Mouse (Mus musculus) midbrain, embryonic 14.5 days (tissue): Measurements from ENCODE around the gene Pak6. TPM values are rescaled to one million over a fixed set of nuclear protein-coding genes. Genes with fewer than 3 reads are reported as not detected.

Experiments used
- ATAC-seq: fragments of 200-750 bp; cut with Nextera tagmentation; 2 replicates; pipeline ENCODE4 v1.8.0; 2017; ENCODE audit warnings: moderate number of reproducible peaks, moderate library complexity; ENCODE audit not compliant: low FRiP score, low TSS enrichment
- DNase-seq: peaks from one replicate; pipeline ENCODE4 v3.0.0-alpha.2; 2015
- H3K27ac ChIP-seq: fragments of 300-500 bp; sonication (generic); replicated peaks from 2 replicates; pipeline ENCODE4 v1.5.1; 2014; ENCODE audit warnings: mild to moderate bottlenecking, low read depth, low read length, moderate library complexity
- H3K27me3 ChIP-seq: fragments of 300-500 bp; sonication (generic); 2 replicates; pipeline ENCODE4 v1.6.1; 2014; ENCODE audit warnings: low read length, control low read depth, mixed read lengths; ENCODE audit not compliant: control insufficient read depth, insufficient read depth
- H3K36me3 ChIP-seq: fragments of 300-500 bp; sonication (generic); 2 replicates; pipeline ENCODE4 v1.6.1; 2014; ENCODE audit warnings: low read length, control low read depth; ENCODE audit not compliant: control insufficient read depth, insufficient read depth
- H3K4me1 ChIP-seq: fragments of 300-500 bp; sonication (generic); 2 replicates; pipeline ENCODE4 v1.6.1; 2014; ENCODE audit warnings: mild to moderate bottlenecking, antibody characterized with exemption, low read length, control low read depth; ENCODE audit not compliant: control insufficient read depth, insufficient read depth
- H3K4me2 ChIP-seq: fragments of 300-500 bp; sonication (generic); 2 replicates; pipeline ENCODE4 v1.6.1; 2014; ENCODE audit warnings: mild to moderate bottlenecking, low read length, moderate library complexity
- H3K4me3 ChIP-seq: fragments of 300-500 bp; sonication (generic); replicated peaks from 2 replicates; pipeline ENCODE4 v1.5.1; 2014; ENCODE audit warnings: low read depth, low read length
- H3K9ac ChIP-seq: fragments of 300-500 bp; sonication (generic); replicated peaks from 2 replicates; pipeline ENCODE4 v1.6.1; 2014; ENCODE audit warnings: mild to moderate bottlenecking, low read length, moderate library complexity
- H3K9me3 ChIP-seq: fragments of 300-500 bp; sonication (generic); 2 replicates; pipeline ENCODE4 v1.6.1; 2016; ENCODE audit warnings: low read length, control low read depth, mixed read lengths; ENCODE audit not compliant: control insufficient read depth
- WGBS: fragments of 180-500 bp; shearing (Covaris S2); extraction: QIAGEN DNeasy Blood & Tissue Kit; methylation state at CpG from one replicate; pipeline ENCODE4 v1.1.7; 2014; 5-methylcytosine and 5-hydroxymethylcytosine counted together
- polyA plus RNA-seq: library from polyadenylated mRNA; unstranded; fragments of >200 nt; fragmentation: Nextera tagmentation; extraction: Ambion mirVana; gene quantifications from 2 replicates; pipeline ENCODE4 v1.2.1, GENCODE M21; 2014

Pak6 gene
- polyA plus RNA-seq, 1 experiment from 2014 or later = 32.4 TPM

DNA sequence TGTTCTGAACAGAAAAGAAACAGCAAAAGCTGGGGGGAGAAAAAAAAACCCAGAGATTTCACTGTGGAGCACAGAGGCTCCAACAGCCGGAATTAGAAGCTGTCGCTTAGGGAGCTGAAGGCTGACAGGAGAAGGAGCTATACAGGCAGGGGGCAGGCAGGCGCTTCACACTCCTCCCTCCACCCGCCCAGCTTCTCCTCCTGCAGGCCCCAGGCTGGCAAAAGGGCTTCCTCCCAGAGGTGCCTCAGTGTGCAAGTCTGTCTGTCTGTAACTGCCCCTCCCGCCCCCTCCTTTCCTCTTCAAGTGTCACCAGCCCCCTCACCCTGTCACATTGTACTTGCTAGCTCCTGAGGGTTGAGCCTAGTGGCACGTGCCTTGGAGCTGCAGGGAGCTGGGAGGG lies 43.3 kb downstream of the Pak6 start:
- H3K27ac ChIP-seq = no peak overlapping the region
- peaks cover 98% of the 10 kb centered on the region for H3K27me3 ChIP-seq
- H3K36me3 ChIP-seq = no peaks in the 10 kb centered on the region
- no peak overlapping the region for H3K4me2 ChIP-seq
- H3K9ac ChIP-seq = no peak overlapping the region
- WGBS = 6% methylated on average over 6 of the region's 6 CpGs
- no peaks in the 10 kb centered on the region for H3K9me3 ChIP-seq
- H3K4me1 ChIP-seq = peaks cover 28% of the 10 kb centered on the region
- DNase-seq (peak; percentile 34), ATAC-seq (no peak)
- H3K4me3 ChIP-seq = no peak overlapping the region

DNA sequence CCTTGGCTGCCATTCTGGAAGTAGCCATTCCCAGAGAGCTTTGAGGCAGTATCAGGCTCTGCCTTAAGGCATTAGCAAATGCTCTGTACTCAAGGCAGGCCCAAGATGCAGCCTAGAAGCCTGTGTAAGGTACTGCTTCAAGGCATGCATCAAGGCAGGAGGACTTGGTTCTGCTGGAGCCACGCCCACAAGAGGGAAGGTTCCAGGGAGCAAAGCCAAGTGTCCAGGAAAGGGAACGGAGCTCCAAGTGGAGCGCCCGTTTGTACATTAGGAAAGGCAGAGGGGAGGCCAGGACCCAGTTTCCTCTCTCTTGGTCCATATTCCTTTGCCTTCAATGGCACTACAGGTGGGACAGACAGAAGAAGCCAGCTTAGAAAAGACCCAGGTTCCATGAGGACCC lies 45.4 kb downstream of the Pak6 start:
- 73% methylated on average over 4 of the region's 4 CpGs for WGBS
- peaks cover 87% of the 10 kb centered on the region for H3K27me3 ChIP-seq
- DNase-seq (no peak), ATAC-seq (no peak)
- H3K9ac ChIP-seq = no peak overlapping the region
- H3K4me3 ChIP-seq = no peak overlapping the region
- H3K27ac ChIP-seq = no peak overlapping the region
- no peaks in the 10 kb centered on the region for H3K9me3 ChIP-seq
- H3K36me3 ChIP-seq = no peaks in the 10 kb centered on the region
- H3K4me2 ChIP-seq = no peak overlapping the region
- peaks cover 19% of the 10 kb centered on the region for H3K4me1 ChIP-seq

DNA sequence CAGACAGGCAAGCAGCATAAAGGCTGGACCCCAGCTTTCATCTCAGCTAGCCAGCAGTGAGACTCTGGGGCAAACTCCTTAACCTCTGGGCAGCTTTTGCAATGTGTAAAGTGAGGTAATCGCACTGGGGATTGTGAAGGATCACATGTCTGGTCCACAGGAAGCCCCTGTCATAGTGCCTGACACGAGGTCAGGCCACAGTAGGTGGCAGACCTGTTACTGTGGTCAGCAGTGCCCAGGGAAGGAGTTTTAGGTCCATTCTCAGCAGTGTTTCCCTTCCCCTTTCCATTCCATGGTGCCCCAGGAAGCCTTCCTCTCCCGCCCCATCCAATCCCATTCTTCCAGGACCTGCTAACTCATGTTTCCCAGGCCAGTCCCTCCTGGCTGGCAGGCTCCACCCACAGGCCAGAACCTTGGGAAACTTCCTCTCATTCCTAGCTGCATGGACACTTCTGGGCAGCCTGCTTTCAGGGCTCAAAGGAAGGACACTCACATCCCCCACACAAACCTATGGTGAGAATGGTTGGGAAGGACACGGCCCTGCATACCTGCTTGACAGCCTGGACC lies 46.6 kb downstream of the Pak6 start:
- Histone ChIP-seq H3K4me1 (peaks cover 16% of the 10 kb centered on the region), H3K4me3 (no peak overlapping the region), H3K36me3 (no peaks in the 10 kb centered on the region), H3K4me2 (no peak overlapping the region), H3K27me3 (peaks cover 74% of the 10 kb centered on the region), H3K27ac (no peak overlapping the region), H3K9me3 (no peaks in the 10 kb centered on the region), H3K9ac (no peak overlapping the region)
- WGBS = 46% methylated on average over 4 of the region's 4 CpGs
- ATAC-seq (no peak), DNase-seq (no peak)

DNA sequence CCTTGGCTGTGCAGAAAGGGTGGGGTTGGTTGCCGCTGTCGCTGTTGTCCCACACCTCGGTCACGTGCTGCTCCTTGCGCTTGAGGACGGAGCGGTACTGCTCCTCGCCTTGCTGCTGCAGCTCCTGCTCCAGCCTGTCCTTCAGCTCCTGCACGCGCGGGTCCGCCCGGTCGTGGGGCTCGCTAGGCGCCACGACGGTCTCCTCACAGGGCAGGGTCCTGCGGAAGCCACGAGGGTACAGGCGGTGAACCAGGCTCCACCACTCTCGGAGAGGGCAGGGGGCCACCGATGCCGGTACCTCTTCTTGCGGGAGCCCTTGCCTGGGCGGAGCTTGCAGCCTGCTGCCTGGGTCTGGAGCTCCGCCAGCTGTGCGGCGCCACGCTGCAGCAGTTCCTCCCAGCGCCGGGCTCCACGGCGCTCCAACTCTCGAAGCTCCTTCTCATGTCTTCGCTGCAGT lies 48.0 kb downstream of the Pak6 start:
- WGBS = 1% methylated on average over 36 of the region's 36 CpGs

DNA sequence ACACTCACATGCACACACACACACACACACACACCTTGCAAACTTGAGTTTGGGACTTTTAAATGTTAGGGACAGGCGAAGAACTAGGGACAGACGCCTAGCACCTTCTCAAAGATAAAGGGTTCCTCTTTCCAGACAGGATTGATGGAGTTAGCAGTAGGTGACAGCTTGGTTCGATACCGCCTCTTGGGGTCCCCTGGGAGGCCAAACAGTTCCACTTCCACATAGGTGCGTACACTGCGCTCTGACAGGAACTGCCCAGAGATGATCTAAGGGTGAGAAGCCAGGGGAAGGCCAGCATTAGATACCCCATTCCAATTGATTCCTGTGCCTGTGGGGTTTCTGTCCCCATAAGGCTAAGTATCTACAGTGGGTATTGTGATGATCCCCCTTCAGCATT lies 50.5 kb downstream of the Pak6 start:
- Histone ChIP-seq H3K9ac (no peak overlapping the region), H3K36me3 (no peaks in the 10 kb centered on the region), H3K27me3 (peaks cover 37% of the 10 kb centered on the region), H3K9me3 (no peaks in the 10 kb centered on the region), H3K4me1 (peaks cover 16% of the 10 kb centered on the region), H3K27ac (no peak overlapping the region), H3K4me2 (no peak overlapping the region), H3K4me3 (no peak overlapping the region)
- DNase-seq (no peak), ATAC-seq (no peak)
- WGBS = 92% methylated on average over 6 of the region's 6 CpGs

More for the DNA sequence above, 48.0 kb downstream of the Pak6 start:
- H3K4me2 ChIP-seq = peak overlapping the region; percentile 87
- no peak overlapping the region for H3K27ac ChIP-seq
- ATAC-seq (peak; percentile 70), DNase-seq (peak; percentile 86)
- peak overlapping the region; percentile 54 for H3K9ac ChIP-seq
- H3K4me1 ChIP-seq = peaks cover 16% of the 10 kb centered on the region
- no peaks in the 10 kb centered on the region for H3K36me3 ChIP-seq
- H3K9me3 ChIP-seq = no peaks in the 10 kb centered on the region
- H3K27me3 ChIP-seq = peaks cover 61% of the 10 kb centered on the region
- peak overlapping the region; percentile 40 for H3K4me3 ChIP-seq

DNA sequence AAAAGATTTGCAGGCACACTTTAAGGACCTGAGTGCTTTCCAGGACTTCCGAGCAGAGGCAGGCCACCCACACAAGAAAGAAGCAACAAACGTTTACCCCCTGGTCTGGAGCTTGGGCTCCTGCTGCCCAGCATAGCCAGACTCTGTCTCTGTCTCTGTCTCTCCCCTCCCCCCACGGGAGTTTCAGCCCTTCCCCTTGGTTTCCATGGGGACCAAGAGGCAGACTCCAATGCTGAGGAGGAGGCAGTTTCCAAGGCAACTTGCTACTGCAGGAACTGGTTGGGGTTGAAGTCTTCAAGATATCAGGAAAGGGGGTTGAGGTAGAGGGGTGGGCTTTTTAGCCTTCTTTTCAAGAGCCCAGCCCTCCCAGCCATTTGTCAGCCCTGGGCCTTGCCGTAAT lies 51.1 kb downstream of the Pak6 start:
- 14% methylated on average over 4 of the region's 4 CpGs for WGBS
- no peak overlapping the region for H3K4me3 ChIP-seq
- no peak overlapping the region for H3K4me2 ChIP-seq
- H3K9ac ChIP-seq = no peak overlapping the region
- H3K27me3 ChIP-seq = peaks cover 31% of the 10 kb centered on the region
- no peak overlapping the region for H3K27ac ChIP-seq
- DNase-seq (peak; percentile 82), ATAC-seq (no peak)
- H3K36me3 ChIP-seq = no peaks in the 10 kb centered on the region
- no peaks in the 10 kb centered on the region for H3K9me3 ChIP-seq
- peaks cover 16% of the 10 kb centered on the region for H3K4me1 ChIP-seq

- WGBS = 90% methylated on average over 5 of the region's 5 CpGs
- ATAC-seq = no peak
Observed at GRCm38 (mm10) chr2:118716677-118717076, 53.6 kb downstream of the Pak6 start.

DNA sequence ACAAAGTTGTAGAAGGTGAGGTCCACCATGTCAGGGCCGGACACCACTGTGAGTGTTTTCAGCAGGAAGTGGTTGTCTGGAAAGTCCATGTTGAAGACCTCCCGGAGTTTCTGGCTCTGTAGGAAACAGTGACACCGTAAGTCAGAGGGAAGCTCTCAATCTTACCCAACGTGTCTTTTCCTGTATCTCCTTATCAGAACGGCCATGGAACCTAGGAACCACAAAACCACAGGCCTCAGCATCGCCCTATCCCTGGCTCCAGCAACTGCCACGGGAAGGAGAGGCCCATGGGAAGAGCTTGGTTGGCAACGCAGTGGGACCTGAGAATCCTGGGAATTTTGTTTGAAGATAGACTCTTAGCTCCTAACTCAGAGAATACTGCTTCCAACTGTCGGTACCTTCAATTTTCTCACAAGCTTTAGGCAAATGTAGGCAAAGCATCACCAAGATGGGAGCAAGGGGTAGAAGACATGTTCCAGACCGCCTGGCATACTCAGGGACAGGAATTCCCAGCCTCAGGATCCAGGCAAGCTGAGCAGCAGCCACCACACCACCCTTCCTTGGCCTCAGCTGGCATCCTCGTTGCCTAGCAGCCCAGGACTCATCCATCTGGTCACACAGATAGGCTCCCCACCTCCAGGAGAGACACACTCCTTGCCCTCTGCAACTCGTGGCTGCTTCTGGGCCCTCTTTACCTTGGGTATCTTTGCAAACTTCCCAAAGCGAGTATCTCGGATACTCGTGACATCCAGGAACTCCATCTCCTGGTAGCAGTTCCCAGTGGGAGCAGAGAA lies 60.8 kb downstream of the Pak6 start:
- H3K4me3 ChIP-seq = no peak overlapping the region
- 0 out of 2 replicates have a peak, but pooled peaks cover 3% of the 10 kb centered on the region for H3K27me3 ChIP-seq
- H3K9me3 ChIP-seq = no peaks in the 10 kb centered on the region
- no peaks in the 10 kb centered on the region for H3K36me3 ChIP-seq
- WGBS = 84% methylated on average over 15 of the region's 15 CpGs
- ATAC-seq (no peak), DNase-seq (no peak)
- H3K4me1 ChIP-seq = peaks cover 5% of the 10 kb centered on the region; the same call in 1 of the 2 replicates
- no peak overlapping the region for H3K9ac ChIP-seq
- no peak overlapping the region for H3K4me2 ChIP-seq
- no peak overlapping the region for H3K27ac ChIP-seq

More at GRCm38 (mm10) chr2:118716677-118717076, 53.6 kb downstream of the Pak6 start:
- no peak overlapping the region for H3K4me2 ChIP-seq
- peaks cover 7% of the 10 kb centered on the region for H3K27me3 ChIP-seq
- H3K27ac ChIP-seq = no peak overlapping the region
- H3K36me3 ChIP-seq = no peaks in the 10 kb centered on the region
- peaks cover 7% of the 10 kb centered on the region; the same call in 1 of the 2 replicates for H3K4me1 ChIP-seq
- no peak for DNase-seq
- H3K4me3 ChIP-seq = no peak overlapping the region
- no peak overlapping the region for H3K9ac ChIP-seq
- no peaks in the 10 kb centered on the region for H3K9me3 ChIP-seq
